ENCODE assay signal across 28 mouse cellular contexts in the genomic region with DNA sequence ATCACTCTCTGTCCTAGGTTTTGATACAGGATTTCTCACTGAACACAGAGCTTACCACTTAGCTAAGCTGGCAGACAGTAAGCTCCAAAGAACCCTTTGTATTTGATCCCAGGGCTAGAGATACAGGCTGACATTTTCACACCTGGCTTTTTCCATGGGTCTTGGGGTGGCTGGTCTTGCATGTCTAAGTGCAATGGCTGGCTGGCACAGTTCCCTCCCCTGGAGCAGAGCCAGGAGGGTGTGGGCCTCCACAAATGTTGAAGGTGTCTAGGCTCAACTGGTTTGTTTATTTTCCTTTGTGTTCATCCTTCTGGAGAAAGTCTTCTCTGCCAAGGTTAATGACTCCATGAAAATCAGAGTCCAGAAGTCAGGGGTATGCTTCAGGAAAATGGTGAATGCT.
DNase-seq lines count a peak whose midpoint lies in the region; ATAC-seq lines count a peak whose summit lies in the region.
"Had no signal": no experiment of that assay in that cellular context is flagged by ENCODE, and none has a peak within 500 bp of the region (broad histone marks: within the 10 kb centered on the region; RNA-seq: fewer than 3 reads in every experiment).

No protein-coding gene starts in this region.

- H3K4me1 ChIP-seq in kidney, embryonic 16.5 days (ENCODE audit: insufficient read depth, low read length): no peaks in the 10 kb centered on the region
- no peaks in the 10 kb centered on the region for H3K4me1 ChIP-seq in limb, embryonic 10.5 days
- H3K4me1 ChIP-seq: embryonic facial prominence, embryonic 13.5 days; forebrain, embryonic 10.5 days; forebrain, embryonic 15.5 days; heart, embryonic 12.5 days; hindbrain, embryonic 13.5 days; limb, embryonic 12.5 days had no signal

- ATAC-seq in kidney, embryonic 16.5 days (ENCODE audit: low FRiP score, low TSS enrichment): no peak
- ATAC-seq: activated CD4-positive, CD25-positive, alpha-beta regulatory T cell, adult 4 months; forebrain, embryonic 15.5 days; intestine, embryonic 16.5 days; midbrain, embryonic 16.5 days had no signal

- H3K9ac ChIP-seq in kidney, embryonic 16.5 days (replicated peaks; ENCODE audit: low read length): no peak overlapping the region
- H3K9ac ChIP-seq: embryonic facial prominence, embryonic 13.5 days; forebrain, embryonic 15.5 days; heart, embryonic 12.5 days; hindbrain, embryonic 13.5 days; limb, embryonic 12.5 days had no signal

- H3K4me3 ChIP-seq in kidney, embryonic 16.5 days (ENCODE audit: low read length): no peak overlapping the region
- no peak overlapping the region for H3K4me3 ChIP-seq in limb, embryonic 10.5 days
- H3K4me3 ChIP-seq: embryonic facial prominence, embryonic 13.5 days; forebrain, embryonic 10.5 days; forebrain, embryonic 15.5 days; gastrocnemius, adult 2 months; heart, adult 2 months; heart, embryonic 12.5 days; hindbrain, embryonic 13.5 days; limb, embryonic 12.5 days had no signal

- peak; percentile 12 for DNase-seq in kidney, adult 11 months
- DNase-seq in testis, postnatal 10 days (ENCODE audit: low spot score): peak; percentile 29
- no peak for DNase-seq in testis, postnatal 14 days (ENCODE audit: low spot score)
- peak; percentile 30 for DNase-seq in kidney, postnatal 14 days
- DNase-seq in urinary bladder, adult 18-20 months (ENCODE audit: low spot score in 2 of 2): no peak
- no peak for DNase-seq in limb, embryonic 10.5 days (ENCODE audit: low spot score)
- no peak for DNase-seq in left cerebral cortex, postnatal 36 days (ENCODE audit: low spot score in 2 of 2)
- DNase-seq: adrenal gland, adult 2 months; adrenal gland, postnatal 36 days; cerebellum, adult 2 months; gastrocnemius, adult 2 months; gastrocnemius, postnatal 36 days; heart, adult 2 months; heart, postnatal 4 days; lung, postnatal 36 days; thymus, postnatal 14 days had no signal

- no peaks in the 10 kb centered on the region for H3K9me3 ChIP-seq in kidney, embryonic 16.5 days (ENCODE audit: low read length)
- H3K9me3 ChIP-seq in limb, embryonic 10.5 days (replicated peaks): no peaks in the 10 kb centered on the region
- H3K9me3 ChIP-seq: embryonic facial prominence, embryonic 13.5 days; forebrain, embryonic 10.5 days; forebrain, embryonic 15.5 days; heart, embryonic 12.5 days; hindbrain, embryonic 13.5 days; limb, embryonic 12.5 days had no signal

- intact Hi-C loops in left cerebral cortex, postnatal 36 days (cut with DNase I): no loop called here

- no peak overlapping the region for H3K27ac ChIP-seq in kidney, embryonic 16.5 days (ENCODE audit: low read length)
- no peak overlapping the region for H3K27ac ChIP-seq in limb, embryonic 10.5 days
- H3K27ac ChIP-seq: embryonic facial prominence, embryonic 13.5 days; forebrain, embryonic 10.5 days; forebrain, embryonic 15.5 days; gastrocnemius, adult 2 months; heart, adult 2 months; hindbrain, embryonic 13.5 days; limb, embryonic 12.5 days had no signal

- no peaks in the 10 kb centered on the region for H3K36me3 ChIP-seq in kidney, embryonic 16.5 days (ENCODE audit: insufficient read depth, low read length)
- H3K36me3 ChIP-seq in limb, embryonic 10.5 days: no peaks in the 10 kb centered on the region
- H3K36me3 ChIP-seq: embryonic facial prominence, embryonic 13.5 days; forebrain, embryonic 10.5 days; forebrain, embryonic 15.5 days; heart, embryonic 12.5 days; hindbrain, embryonic 13.5 days; limb, embryonic 12.5 days had no signal

- no peaks in the 10 kb centered on the region; the same call in 1 of the 2 replicates for H3K27me3 ChIP-seq in kidney, embryonic 16.5 days (ENCODE audit: insufficient read depth, low read length)
- 0 out of 2 replicates have a peak, but pooled peaks cover 4% of the 10 kb centered on the region for H3K27me3 ChIP-seq in limb, embryonic 10.5 days (ENCODE audit: low read depth, poor library complexity, severe bottlenecking)
- H3K27me3 ChIP-seq: embryonic facial prominence, embryonic 13.5 days; forebrain, embryonic 15.5 days; heart, embryonic 12.5 days; hindbrain, embryonic 13.5 days; limb, embryonic 12.5 days had no signal

- no peak overlapping the region for H3K4me2 ChIP-seq in kidney, embryonic 16.5 days (replicated peaks; ENCODE audit: low read depth, low read length)
- H3K4me2 ChIP-seq: embryonic facial prominence, embryonic 13.5 days; forebrain, embryonic 15.5 days; heart, embryonic 12.5 days; hindbrain, embryonic 13.5 days; limb, embryonic 12.5 days; liver, embryonic 11.5 days; midbrain, embryonic 11.5 days had no signal

Comparison
In these comparisons a context has a peak if more than half of its experiments do, and no peak if none do; other contexts are left out.
1. DNase-seq: peak in kidney, adult 11 months (single experiment), testis, postnatal 10 days (single experiment) and kidney, postnatal 14 days (single experiment); none in testis, postnatal 14 days (single experiment), urinary bladder, adult 18-20 months (0 of 2), limb, embryonic 10.5 days (single experiment) and left cerebral cortex, postnatal 36 days (0 of 2).